Mouse (Mus musculus): ENCODE data around the gene Disp2.

DNA sequence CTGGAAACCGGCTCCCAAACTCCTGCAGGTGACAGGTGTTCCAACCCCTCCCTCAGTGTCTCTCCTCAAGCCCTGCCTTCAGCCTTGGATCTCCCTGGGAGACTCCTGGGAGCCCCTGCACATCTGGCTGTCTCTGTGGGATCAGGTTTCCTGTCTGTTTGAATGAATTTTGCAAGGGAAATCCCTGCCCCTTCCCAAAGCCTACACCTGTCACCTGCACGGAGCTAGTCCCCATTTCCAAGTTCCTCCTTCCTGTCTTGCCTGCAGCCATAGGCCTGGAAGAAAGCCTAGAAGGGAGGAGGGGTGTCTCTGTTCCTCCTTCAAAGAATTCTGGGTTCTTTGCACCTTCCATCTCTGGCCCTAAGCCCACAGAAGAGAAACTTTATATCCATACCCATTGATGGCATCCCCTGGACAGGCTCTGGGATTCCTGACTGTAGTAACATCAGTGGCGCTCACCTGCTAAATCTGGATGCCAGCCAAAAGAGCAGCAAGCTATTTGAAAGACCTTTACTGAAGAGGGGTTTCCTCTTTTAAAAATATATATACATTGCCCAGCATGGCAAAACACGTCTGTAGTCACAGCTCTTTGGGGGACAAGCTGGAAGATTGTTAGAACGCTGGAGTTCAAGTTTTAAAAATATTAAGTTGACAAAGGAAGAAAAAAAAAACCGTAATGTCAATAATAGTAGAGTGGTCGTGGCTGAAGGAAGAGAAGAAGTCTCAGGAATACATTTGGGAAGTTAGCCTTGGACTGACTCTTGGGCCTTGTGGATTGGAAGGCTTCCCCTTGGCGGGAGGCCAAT lies 49.5 kb upstream of the Disp2 start:
- TF ChIP-seq CTCF (IDR thresholded peaks at IDR 0.05) (no peak), EP300 (IDR thresholded peaks at IDR 0.05) (no peak)

Data from lung, postnatal 0 days (tissue).